Mouse (Mus musculus) Patski (cell line): Measurements from ENCODE around the gene Ebf1. TPM values are rescaled to one million over a fixed set of nuclear protein-coding genes. Genes with fewer than 3 reads are reported as not detected.
A peak's percentile ranks its signal among the peaks of the same experiment; 100 is the strongest.

Source experiments
- ATAC-seq: fragments of 100-300 bp; one replicate; pipeline ENCODE4 v1.8.0; 2021
- CTCF ChIA-PET: fragments of 350-600 bp; sonication (Branson Sonifier 250); formaldehyde crosslinking; loops from one replicate; lab custom pipeline; 2022; ENCODE audit warnings: inconsistent platforms; lab: Charles Lee
- POLR2A ChIA-PET: fragments of 350-600 bp; sonication (Branson Sonifier 250); formaldehyde crosslinking; loops from one replicate; lab custom pipeline; 2022; ENCODE audit warnings: antibody characterized with exemption, inconsistent platforms; lab: Charles Lee
- DNase-seq: peaks from one replicate; pipeline ENCODE4 v3.0.0-alpha.2; 2011; ENCODE audit warnings: low read depth, low spot score
- H3K27me3 ChIP-seq: fragments of 371-371 bp; one replicate; pipeline ENCODE4 v1.5.1; 2021
- CTCF ChIP-seq: fragments of 100-300 bp; IDR thresholded peaks from one replicate; pipeline ENCODE4 v1.5.1; 2021
- in situ Hi-C: fragments of 300-500 bp; cut with MboI; formaldehyde crosslinking; loops from 3 replicates; pipeline ENCODE4 v1.11.1; 2018; ENCODE audit warnings: low pct_unique_long_range_greater_than_20kb, mixed read lengths
- polyA plus RNA-seq: library from polyadenylated mRNA; unstranded; gene quantifications from one replicate; pipeline ENCODE4 v1.2.3, GENCODE M21; 2021

The Ebf1 gene
- polyA plus RNA-seq, 1 experiment from 2014 or later: 7.3 TPM

GRCm38 (mm10) chr11:44617734-44618586, 843 bp downstream of the Ebf1 start:
- no peak for TF ChIP-seq CTCF
- ATAC-seq (peak; percentile 46), DNase-seq (peak; percentile 22)
- in situ Hi-C loops: loop anchor here (5.0 to 10.0 kb wide), 4 partner anchors 394 to 1027 kb away; no protein-coding TSS in a partner anchor
- H3K27me3 ChIP-seq: no peaks in the 10 kb centered on the region
- ChIA-PET CTCF (interaction anchor here (1.5 kb wide), 1 partner anchor 387 kb away, joined by 4 read pairs; no protein-coding TSS in a partner anchor), POLR2A (no interaction called here)

- in situ Hi-C loops: loop anchor here (5.0 to 10.0 kb wide), 4 partner anchors 393 to 1025 kb away; no protein-coding TSS in a partner anchor
- ATAC-seq (no peak), DNase-seq (no peak)
- H3K27me3 ChIP-seq: no peaks in the 10 kb centered on the region
- TF ChIP-seq CTCF: no peak
- POLR2A ChIA-PET: interaction anchor here (0.5 kb wide), 1 partner anchor 389 kb away, joined by 3 read pairs; no protein-coding TSS in a partner anchor
- CTCF ChIA-PET: no interaction called here
Observed at GRCm38 (mm10) chr11:44619131-44619886, 2.2 kb downstream of the Ebf1 start.

- TF ChIP-seq CTCF: no peak
- ChIA-PET POLR2A (no interaction called here), CTCF (no interaction called here)
- in situ Hi-C loops: loop anchor here (5.0 to 10.0 kb wide), 4 partner anchors 392 to 1025 kb away; no protein-coding TSS in a partner anchor
- H3K27me3 ChIP-seq: no peaks in the 10 kb centered on the region
- DNase-seq: no peak
- ATAC-seq: no peak
Observed at GRCm38 (mm10) chr11:44619887-44620693, 3.0 kb downstream of the Ebf1 start.

- H3K27me3 ChIP-seq: no peaks in the 10 kb centered on the region
- ChIA-PET POLR2A (no interaction called here), CTCF (no interaction called here)
- TF ChIP-seq CTCF: no peak
- in situ Hi-C loops: no loop called here
- no peak for ATAC-seq
- no peak for DNase-seq
Observed at GRCm38 (mm10) chr11:44620694-44621446, 3.8 kb downstream of the Ebf1 start.

- ATAC-seq (no peak), DNase-seq (no peak)
- in situ Hi-C loops: no loop called here
- ChIA-PET POLR2A (no interaction called here), CTCF (no interaction called here)
- no peaks in the 10 kb centered on the region for H3K27me3 ChIP-seq
- TF ChIP-seq CTCF: no peak
Observed at GRCm38 (mm10) chr11:44621615-44622014, 4.5 kb downstream of the Ebf1 start.

GRCm38 (mm10) chr11:44622023-44622731, 5.1 kb downstream of the Ebf1 start:
- CTCF ChIA-PET: interaction anchor here (1.3 kb wide), 1 partner anchor 10 kb away, joined by 5 read pairs; no protein-coding TSS in a partner anchor
- no peak for DNase-seq

GRCm38 (mm10) chr11:44624564-44624963, 7.4 kb downstream of the Ebf1 start:
- H3K27me3 ChIP-seq: no peaks in the 10 kb centered on the region
- CTCF ChIA-PET: no interaction called here
- POLR2A ChIA-PET: no interaction called here
- ATAC-seq: no peak
- no peak for TF ChIP-seq CTCF
- in situ Hi-C loops: no loop called here
- no peak for DNase-seq

More at GRCm38 (mm10) chr11:44622023-44622731, 5.1 kb downstream of the Ebf1 start:
- no peak for TF ChIP-seq CTCF
- POLR2A ChIA-PET: no interaction called here
- in situ Hi-C loops: no loop called here
- ATAC-seq: no peak
- H3K27me3 ChIP-seq: no peaks in the 10 kb centered on the region

GRCm38 (mm10) chr11:44626065-44626464, 8.9 kb downstream of the Ebf1 start:
- no peaks in the 10 kb centered on the region for H3K27me3 ChIP-seq
- ChIA-PET POLR2A (no interaction called here), CTCF (interaction anchor here (1.3 to 1.9 kb wide), 2 partner anchors 9 to 19 kb away, joined by 3 to 4 read pairs; no protein-coding TSS in a partner anchor)
- DNase-seq: no peak
- in situ Hi-C loops: no loop called here
- TF ChIP-seq CTCF: no peak
- no peak for ATAC-seq

- in situ Hi-C loops: no loop called here
- DNase-seq (no peak), ATAC-seq (no peak)
- no peaks in the 10 kb centered on the region for H3K27me3 ChIP-seq
- CTCF ChIA-PET: no interaction called here
- TF ChIP-seq CTCF: no peak
- POLR2A ChIA-PET: no interaction called here
Observed at GRCm38 (mm10) chr11:44628412-44628811, 11.3 kb downstream of the Ebf1 start.
